Mouse (Mus musculus) liver, embryonic 11.5 days (tissue): ENCODE data around the gene Nelfb. TPM values are rescaled to one million over a fixed set of nuclear protein-coding genes. Genes with fewer than 3 reads are reported as not detected.

Source experiments
- ATAC-seq: fragments of 200-750 bp; cut with Nextera tagmentation; replicated peaks from 2 replicates; pipeline ENCODE4 v1.8.0; 2017; ENCODE audit warnings: moderate number of reproducible peaks, mild to moderate bottlenecking, moderate TSS enrichment, moderate library complexity; ENCODE audit not compliant: low FRiP score
- DNase-seq: peaks from one replicate; pipeline ENCODE4 v3.0.0-alpha.2; 2017; ENCODE audit warnings: low spot score
- H3K27ac ChIP-seq: fragments of 300-500 bp; sonication (generic); 2 replicates; pipeline ENCODE4 v1.5.1; 2014; ENCODE audit warnings: mild to moderate bottlenecking, low read depth, low read length, control low read depth
- H3K27me3 ChIP-seq: fragments of 300-500 bp; sonication (generic); replicated peaks from 2 replicates; pipeline ENCODE4 v1.6.1; 2014; ENCODE audit warnings: low read length, mixed read lengths; ENCODE audit not compliant: control insufficient read depth, insufficient read depth
- H3K36me3 ChIP-seq: fragments of 300-500 bp; sonication (generic); 2 replicates; pipeline ENCODE4 v1.6.1; 2014; ENCODE audit warnings: mild to moderate bottlenecking, low read length, moderate library complexity, mixed read lengths; ENCODE audit not compliant: control insufficient read depth, insufficient read depth
- H3K4me1 ChIP-seq: fragments of 300-500 bp; sonication (generic); replicated peaks from 2 replicates; pipeline ENCODE4 v1.6.1; 2014; ENCODE audit warnings: low read length, mixed read lengths; ENCODE audit not compliant: control insufficient read depth, insufficient read depth
- H3K4me2 ChIP-seq: fragments of 300-500 bp; sonication (generic); 2 replicates; pipeline ENCODE4 v1.6.1; 2014; ENCODE audit warnings: mild to moderate bottlenecking, control low read depth, moderate library complexity
- H3K4me3 ChIP-seq: fragments of 300-500 bp; sonication (generic); 2 replicates; pipeline ENCODE4 v1.5.1; 2014; ENCODE audit warnings: low read depth, low read length, control low read depth
- H3K9ac ChIP-seq: fragments of 300-500 bp; sonication (generic); 2 replicates; pipeline ENCODE4 v1.6.1; 2014; ENCODE audit warnings: low read depth, low read length, control low read depth
- H3K9me3 ChIP-seq: fragments of 300-500 bp; sonication (generic); 2 replicates; pipeline ENCODE4 v1.6.1; 2016; ENCODE audit warnings: low read length, inconsistent platforms, mixed read lengths; ENCODE audit not compliant: control insufficient read depth
- whole genome bisulfite sequencing: fragments of 180-500 bp; shearing (Covaris S2); extraction: QIAGEN DNeasy Blood & Tissue Kit; methylation state at CpG from one replicate; pipeline ENCODE4 v1.1.7; 2014; 5-methylcytosine and 5-hydroxymethylcytosine counted together
- polyA plus RNA-seq: library from polyadenylated mRNA; unstranded; fragments of >200 nt; fragmentation: Nextera tagmentation; extraction: Ambion mirVana; gene quantifications from 2 replicates; pipeline ENCODE4 v1.2.1, GENCODE M21; 2014

The Nelfb gene
- polyA plus RNA-seq, 1 experiment from 2014 or later = 86.3 TPM

- H3K27me3 ChIP-seq = peaks cover 53% of the 10 kb centered on the region
- no peak overlapping the region for H3K4me3 ChIP-seq
- no peaks in the 10 kb centered on the region for H3K36me3 ChIP-seq
- no peaks in the 10 kb centered on the region for H3K9me3 ChIP-seq
- DNase-seq (no peak), ATAC-seq (no peak)
- 23% methylated on average over 10 of the region's 10 CpGs for WGBS
- H3K27ac ChIP-seq = no peak overlapping the region
- H3K4me1 ChIP-seq = peaks cover 55% of the 10 kb centered on the region
- H3K9ac ChIP-seq = no peak overlapping the region
- no peak overlapping the region for H3K4me2 ChIP-seq
Measured at GRCm38 (mm10) chr2:25178285-25178972, 32.9 kb downstream of the Nelfb start.

- Histone ChIP-seq H3K27me3 (peaks cover 46% of the 10 kb centered on the region), H3K4me1 (peaks cover 59% of the 10 kb centered on the region), H3K36me3 (no peaks in the 10 kb centered on the region), H3K9ac (no peak overlapping the region), H3K27ac (no peak overlapping the region), H3K9me3 (no peaks in the 10 kb centered on the region), H3K4me3 (no peak overlapping the region), H3K4me2 (no peak overlapping the region)
- no peak for ATAC-seq
- WGBS = 26% methylated on average over 5 of the region's 6 CpGs
- DNase-seq = no peak
Measured at GRCm38 (mm10) chr2:25177685-25178084, 33.6 kb downstream of the Nelfb start.

- no peak overlapping the region for H3K27ac ChIP-seq
- no peaks in the 10 kb centered on the region for H3K36me3 ChIP-seq
- H3K27me3 ChIP-seq = peaks cover 42% of the 10 kb centered on the region
- H3K4me2 ChIP-seq = no peak overlapping the region
- peaks cover 61% of the 10 kb centered on the region for H3K4me1 ChIP-seq
- no peak overlapping the region for H3K9ac ChIP-seq
- H3K9me3 ChIP-seq = no peaks in the 10 kb centered on the region
- DNase-seq (no peak), ATAC-seq (no peak)
- no peak overlapping the region for H3K4me3 ChIP-seq
- 44% methylated on average over 4 of the region's 4 CpGs for WGBS
Measured at GRCm38 (mm10) chr2:25177076-25177475, 34.2 kb downstream of the Nelfb start.

GRCm38 (mm10) chr2:25176573-25176972, 34.7 kb downstream of the Nelfb start:
- H3K4me2 ChIP-seq = no peak overlapping the region
- H3K27me3 ChIP-seq = peaks cover 38% of the 10 kb centered on the region
- no peak for ATAC-seq
- no peaks in the 10 kb centered on the region for H3K9me3 ChIP-seq
- no peaks in the 10 kb centered on the region for H3K36me3 ChIP-seq
- H3K4me3 ChIP-seq = no peak overlapping the region
- H3K9ac ChIP-seq = no peak overlapping the region
- H3K27ac ChIP-seq = no peak overlapping the region
- H3K4me1 ChIP-seq = peaks cover 62% of the 10 kb centered on the region
- 51% methylated on average over 6 of the region's 6 CpGs for WGBS
- no peak for DNase-seq

GRCm38 (mm10) chr2:25175690-25176078, 35.6 kb downstream of the Nelfb start:
- Histone ChIP-seq H3K9ac (no peak overlapping the region), H3K4me2 (no peak overlapping the region), H3K4me3 (no peak overlapping the region), H3K27ac (no peak overlapping the region; the same call in 1 of the 2 replicates), H3K9me3 (no peaks in the 10 kb centered on the region), H3K27me3 (peaks cover 29% of the 10 kb centered on the region), H3K4me1 (peaks cover 63% of the 10 kb centered on the region), H3K36me3 (no peaks in the 10 kb centered on the region)
- WGBS = 66% methylated on average over 4 of the region's 4 CpGs
- DNase-seq (no peak), ATAC-seq (no peak)

- H3K4me1 ChIP-seq = peaks cover 64% of the 10 kb centered on the region
- peaks cover 26% of the 10 kb centered on the region for H3K27me3 ChIP-seq
- no peaks in the 10 kb centered on the region for H3K36me3 ChIP-seq
- ATAC-seq (peak; percentile 55), DNase-seq (no peak)
- H3K9me3 ChIP-seq = no peaks in the 10 kb centered on the region
- peak overlapping the region; percentile 48 for H3K4me2 ChIP-seq
- WGBS = 45% methylated on average over 7 of the region's 7 CpGs
- no peak overlapping the region for H3K4me3 ChIP-seq
- H3K27ac ChIP-seq = peak overlapping the region; percentile 36
- H3K9ac ChIP-seq = peak overlapping the region; percentile 13
Measured at GRCm38 (mm10) chr2:25174866-25175689, 36.2 kb downstream of the Nelfb start.

GRCm38 (mm10) chr2:25173821-25174220, 37.5 kb downstream of the Nelfb start:
- no peak overlapping the region for H3K4me2 ChIP-seq
- H3K4me1 ChIP-seq = peaks cover 69% of the 10 kb centered on the region
- DNase-seq (no peak), ATAC-seq (no peak)
- H3K27ac ChIP-seq = no peak overlapping the region
- H3K9me3 ChIP-seq = no peaks in the 10 kb centered on the region
- WGBS = 92% methylated on average over 4 of the region's 4 CpGs
- peaks cover 14% of the 10 kb centered on the region for H3K27me3 ChIP-seq
- no peak overlapping the region for H3K4me3 ChIP-seq
- no peak overlapping the region for H3K9ac ChIP-seq
- H3K36me3 ChIP-seq = no peaks in the 10 kb centered on the region

GRCm38 (mm10) chr2:25172629-25173028, 38.7 kb downstream of the Nelfb start:
- H3K4me2 ChIP-seq = no peak overlapping the region
- H3K4me1 ChIP-seq = peaks cover 67% of the 10 kb centered on the region

More at GRCm38 (mm10) chr2:25172629-25173028, 38.7 kb downstream of the Nelfb start:
- peaks cover 7% of the 10 kb centered on the region for H3K27me3 ChIP-seq
- DNase-seq (no peak), ATAC-seq (no peak)
- H3K9ac ChIP-seq = 0 out of 2 replicates have a peak overlapping the region, but pooled peaks have one; percentile 30
- no peak overlapping the region for H3K4me3 ChIP-seq
- no peaks in the 10 kb centered on the region for H3K36me3 ChIP-seq
- no peaks in the 10 kb centered on the region for H3K9me3 ChIP-seq
- WGBS = 49% methylated on average over 8 of the region's 8 CpGs
- no peak overlapping the region for H3K27ac ChIP-seq
